Mouse (Mus musculus) urinary bladder, postnatal 0 days (tissue): Measurements from ENCODE around the gene Spdef. TPM values are rescaled to one million over a fixed set of nuclear protein-coding genes. Genes with fewer than 3 reads are reported as not detected.

Experiments used
- polyA plus RNA-seq: library from polyadenylated mRNA; unstranded; fragments of >200 nt; fragmentation: Nextera tagmentation; extraction: Ambion mirVana; gene quantifications from 2 replicates; pipeline ENCODE4 v1.2.1, GENCODE M21; 2015

Gene Spdef
- 0.15 TPM in 1 of 2 replicates, not detected in the other for polyA plus RNA-seq

GRCm38 (mm10) chr17:27728770-27729169 lies at the start of gene Spdef:
Gene Spdef, minus strand, starts transcription at chr17:27728955.

Other genes starting within 250 kb of the Spdef start
- not detected in 2 replicates for gene Grm4, start 207.6 kb downstream of the Spdef start, polyA plus RNA-seq
- gene Hmga1, start 172.5 kb downstream of the Spdef start, polyA plus RNA-seq: 75.4 and 76.9 TPM in 2 replicates
- gene AI413582, start 163.2 kb downstream of the Spdef start, polyA plus RNA-seq: 25.3 and 39.1 TPM in 2 replicates
- 48.3 and 49.0 TPM in 2 replicates for gene Nudt3, start 105.5 kb downstream of the Spdef start, polyA plus RNA-seq
- not detected in 2 replicates for gene RPS10-NUDT3, start 93.7 kb downstream of the Spdef start, polyA plus RNA-seq
- 728 and 735 TPM in 2 replicates for gene Rps10, start 92.3 kb downstream of the Spdef start, polyA plus RNA-seq
- gene Pacsin1, start 73.4 kb downstream of the Spdef start, polyA plus RNA-seq: 0.39 and 0.91 TPM in 2 replicates
- gene D17Wsu92e, start 91.7 kb upstream of the Spdef start, polyA plus RNA-seq: 12.7 and 13.7 TPM in 2 replicates
- gene Snrpc, start 109.2 kb upstream of the Spdef start, polyA plus RNA-seq: 180 and 188 TPM in 2 replicates
- 1.6 and 1.8 TPM in 2 replicates for gene Uhrf1bp1, start 127.5 kb upstream of the Spdef start, polyA plus RNA-seq
- gene Anks1, start 180.4 kb upstream of the Spdef start, polyA plus RNA-seq: 17.7 and 19.4 TPM in 2 replicates
- gene Taf11, start 180.9 kb upstream of the Spdef start, polyA plus RNA-seq: 32.5 and 39.3 TPM in 2 replicates